Mouse (Mus musculus) cerebellum, postnatal 25 days (tissue): ENCODE results near the gene Slco2a1.

Experiments used
- DNase-seq, 2 experiments: peaks; one replicate each; pipeline ENCODE4 v3.0.0; 2021; ENCODE audit warnings: mixed read lengths in 2 of 2

Slco2a1 gene

DNA sequence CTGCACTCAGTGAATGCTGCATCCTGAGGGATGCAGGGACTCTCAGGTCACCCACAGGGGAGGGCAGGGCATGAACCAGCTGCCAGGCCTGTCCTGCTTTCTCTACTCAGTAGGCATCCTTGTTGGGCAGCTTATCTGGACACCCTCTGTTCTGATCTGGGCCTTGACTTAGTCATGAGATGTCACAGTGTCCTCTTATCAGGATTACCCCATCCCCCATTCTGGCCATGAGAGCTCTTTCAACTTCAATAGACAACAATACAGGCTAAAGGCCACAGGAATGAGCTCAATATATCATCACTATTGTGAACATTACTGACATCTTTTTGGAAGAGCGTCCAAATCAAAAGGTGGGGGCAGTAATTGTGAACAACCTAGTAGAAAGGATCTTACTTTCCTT is 3.4 kb upstream of the Slco2a1 start:
- no peak for DNase-seq

DNA sequence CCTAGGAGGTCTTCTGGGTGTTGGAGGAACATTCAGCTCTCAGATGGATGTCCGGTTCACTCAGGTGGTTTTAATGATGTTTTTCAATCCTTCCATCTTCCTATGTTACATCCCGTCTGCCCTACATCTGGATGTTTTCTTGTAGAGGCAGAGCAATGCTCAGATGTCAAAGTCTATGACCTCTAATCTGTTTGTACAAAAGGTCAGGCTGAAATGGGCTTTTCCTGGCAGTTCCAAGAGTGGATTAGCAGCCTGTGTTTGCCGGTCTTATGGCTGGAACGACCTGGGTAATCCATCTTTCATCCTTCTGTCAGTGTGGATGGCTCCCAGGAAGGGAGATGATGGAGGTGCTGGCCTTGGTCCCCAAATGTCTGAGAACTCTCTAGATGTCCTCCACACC is 2.6 kb upstream of the Slco2a1 start:
- DNase-seq: no peak

DNA sequence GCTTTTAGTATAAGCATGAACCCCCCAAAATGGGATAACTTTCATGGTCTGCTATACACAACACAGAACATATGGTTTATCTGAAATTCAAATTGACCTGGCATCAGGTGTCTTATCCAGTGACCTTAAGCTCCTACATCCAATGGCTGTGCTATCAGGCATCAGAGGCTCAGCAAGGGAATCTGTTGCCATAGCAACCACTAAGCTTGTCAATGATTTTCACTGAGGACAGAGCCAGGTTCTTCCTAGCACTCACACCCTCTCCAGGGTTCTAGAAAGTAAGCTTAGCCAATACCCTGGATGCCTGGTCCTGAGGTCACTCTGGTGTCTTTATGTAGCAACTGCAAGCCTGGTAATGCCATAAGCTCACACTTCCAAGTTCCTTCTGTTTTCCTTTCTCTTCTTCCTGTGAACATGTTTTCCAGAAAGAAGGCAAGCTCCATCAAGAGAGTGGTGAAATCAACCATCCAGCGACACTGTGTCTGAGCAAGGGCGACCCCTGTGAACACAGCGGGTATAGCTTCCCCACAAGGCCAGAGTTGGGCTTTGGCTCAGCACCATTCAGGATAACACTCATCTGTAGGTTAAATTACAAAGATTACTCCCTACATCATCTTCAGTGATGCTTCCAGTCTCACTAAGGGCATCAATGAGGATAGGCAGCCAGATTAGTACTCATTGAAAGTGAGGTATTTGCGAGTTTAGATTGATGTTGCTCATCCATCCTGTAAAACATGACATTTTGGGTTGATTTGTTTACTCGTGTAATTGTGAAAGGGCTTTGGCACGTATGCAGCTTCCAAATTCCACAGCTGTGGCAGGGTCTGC is 2.0 kb downstream of the Slco2a1 start:
- no peak for DNase-seq

DNA sequence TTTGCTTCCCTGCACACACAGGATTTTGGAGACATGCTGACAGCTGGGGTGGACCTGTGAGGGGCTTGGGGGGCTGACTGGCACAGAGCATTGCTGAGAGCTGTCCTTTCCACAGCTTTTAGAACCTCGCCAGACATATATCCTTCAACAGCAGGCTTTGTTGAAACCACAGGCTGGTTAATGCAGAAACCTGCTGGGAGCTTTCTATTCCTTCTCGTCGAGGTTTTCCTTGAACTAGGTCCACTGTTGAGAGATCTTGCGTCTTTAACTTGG is 2.6 kb downstream of the Slco2a1 start:
- DNase-seq: no peak

- DNase-seq: no peak
These were observed 4.4 kb downstream of the Slco2a1 start for GRCm38 (mm10) chr9:102992877-102993276.

GRCm38 (mm10) chr9:102993764-102994163 is 5.3 kb downstream of the Slco2a1 start:
- no peak for DNase-seq

DNA sequence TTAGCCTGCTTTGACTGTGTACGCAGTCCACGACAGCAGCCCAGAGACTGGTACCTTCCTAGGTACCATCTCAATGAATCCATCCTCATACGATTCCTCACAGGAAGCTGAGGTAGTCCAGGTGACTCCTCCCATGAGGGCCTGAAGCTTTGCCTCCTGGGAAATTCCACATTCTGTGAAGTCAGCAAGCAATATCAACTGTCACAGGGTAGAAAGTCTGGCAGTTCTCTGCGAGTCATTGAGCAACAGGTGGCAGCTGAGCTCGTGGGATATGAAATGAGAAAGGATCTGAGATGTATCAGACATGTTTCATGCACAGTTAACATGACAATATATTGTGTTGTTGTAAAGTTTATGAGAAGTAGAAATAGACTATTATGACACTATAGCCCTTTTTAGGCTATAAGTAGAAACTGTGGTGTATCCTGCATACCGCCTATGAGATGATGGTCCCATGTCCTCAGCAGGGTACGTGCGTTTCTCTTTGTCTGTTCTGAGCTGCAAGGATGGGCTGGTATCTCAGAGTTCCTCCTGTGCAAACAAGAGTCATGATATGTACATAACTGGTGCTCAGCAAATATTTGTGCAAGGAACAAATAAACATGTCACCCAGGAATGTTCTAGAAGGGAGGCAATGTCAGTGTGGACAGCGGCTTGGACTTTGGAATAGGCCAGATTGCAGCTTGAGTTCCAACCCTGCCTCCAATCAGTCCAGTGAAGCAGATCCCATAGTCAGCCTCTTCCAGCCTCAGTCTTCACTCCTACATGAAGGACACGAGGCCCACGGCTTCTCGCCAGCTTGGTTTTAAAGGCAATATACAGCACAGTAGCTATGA is 7.5 kb downstream of the Slco2a1 start:
- no peak for DNase-seq

DNA sequence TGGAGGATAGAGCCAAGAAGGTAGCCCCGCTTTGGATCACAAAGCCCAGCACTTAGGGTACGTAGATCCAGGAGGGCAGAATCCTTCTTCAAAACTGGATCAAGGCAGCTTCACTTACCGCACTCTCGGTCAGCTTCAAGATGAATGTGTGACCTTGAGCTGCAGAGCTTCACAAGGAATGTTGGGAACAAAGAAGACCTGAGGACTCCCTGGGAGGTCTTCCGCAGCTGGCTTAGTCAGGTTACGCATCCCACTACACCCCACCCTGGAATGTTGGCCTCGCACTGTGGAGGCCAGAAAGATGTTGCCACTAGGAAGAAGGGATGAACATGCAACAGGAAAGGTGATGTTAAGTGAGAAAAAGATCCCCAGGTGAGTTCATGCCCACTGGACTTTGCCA is 11.9 kb downstream of the Slco2a1 start:
- DNase-seq: no peak

GRCm38 (mm10) chr9:103004343-103004742 is 15.8 kb downstream of the Slco2a1 start:
- DNase-seq: no peak

GRCm38 (mm10) chr9:103007699-103008078 is 19.2 kb downstream of the Slco2a1 start:
- peak; percentile 19 to 33 for DNase-seq

DNA sequence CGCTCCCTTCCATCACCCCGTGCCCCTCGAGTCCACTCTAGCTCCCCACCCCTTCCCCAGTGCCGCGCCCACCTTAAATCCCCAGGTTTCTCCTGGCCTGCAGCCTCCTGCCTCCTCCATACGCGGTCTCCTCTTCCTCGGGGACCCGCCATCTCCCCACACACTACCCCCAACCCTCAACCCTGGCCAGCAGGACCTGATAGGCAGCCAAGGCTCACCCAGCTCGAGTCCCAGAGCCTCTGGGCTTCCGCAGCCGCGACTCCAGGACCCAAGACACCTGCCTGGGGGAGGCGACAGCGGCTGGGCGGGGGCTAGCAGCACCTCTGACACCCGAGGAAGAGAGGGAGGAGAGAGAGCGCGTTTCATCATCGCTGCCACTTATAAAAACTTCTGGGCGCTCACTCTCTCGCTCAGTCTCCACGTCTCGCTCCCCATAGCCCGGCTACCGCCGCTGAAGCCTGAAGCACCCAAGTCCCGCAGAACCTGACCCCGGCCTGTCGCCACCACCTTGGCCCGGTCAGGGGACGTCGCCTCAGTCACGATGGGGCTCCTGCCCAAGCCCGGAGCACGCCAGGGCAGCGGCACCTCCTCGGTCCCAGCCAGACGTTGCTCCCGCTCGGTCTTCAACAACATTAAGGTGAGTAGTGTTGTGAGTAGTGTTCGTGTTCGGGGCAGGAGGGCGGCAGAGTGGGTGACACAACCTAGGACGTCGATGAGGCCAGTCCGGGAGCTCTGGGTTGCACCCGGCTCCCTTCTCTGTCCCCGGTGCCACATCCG is 19.8 kb downstream of the Slco2a1 start:
- DNase-seq: peak; percentile 13 to 23

- no peak for DNase-seq
These were observed 21.6 kb downstream of the Slco2a1 start for GRCm38 (mm10) chr9:103010161-103010560.

- DNase-seq: peak; percentile 25 to 69
These were observed 24.9 kb downstream of the Slco2a1 start for GRCm38 (mm10) chr9:103013366-103013765.

GRCm38 (mm10) chr9:103014686-103015085 is 26.2 kb downstream of the Slco2a1 start:
- no peak for DNase-seq

DNA sequence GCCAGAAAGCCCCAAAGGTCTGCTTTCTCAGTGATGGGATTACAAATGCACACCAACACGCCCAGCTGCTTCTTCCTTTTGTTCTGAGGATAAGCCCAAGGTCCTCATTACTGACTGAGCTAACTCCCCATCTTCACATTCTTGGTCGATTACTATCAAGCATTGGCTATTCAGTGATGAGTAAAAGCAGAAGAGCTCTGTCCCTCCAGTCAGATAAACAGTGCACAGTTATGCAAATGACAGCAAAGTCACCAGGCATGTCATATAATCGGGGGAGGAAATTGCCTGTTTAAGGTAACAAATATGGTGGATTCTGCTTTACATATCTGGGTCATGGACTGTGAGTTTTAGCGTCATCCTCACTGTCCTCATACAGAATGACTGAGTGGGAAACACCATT is 35.6 kb downstream of the Slco2a1 start:
- no peak for DNase-seq

GRCm38 (mm10) chr9:103027150-103027889 is 38.8 kb downstream of the Slco2a1 start:
- no peak for DNase-seq

GRCm38 (mm10) chr9:103029012-103029411 is 40.5 kb downstream of the Slco2a1 start:
- DNase-seq: no peak

GRCm38 (mm10) chr9:103030041-103030440 is 41.5 kb downstream of the Slco2a1 start:
- DNase-seq: no peak

- DNase-seq: no peak
These were observed 42.7 kb downstream of the Slco2a1 start for GRCm38 (mm10) chr9:103031211-103031610.

DNA sequence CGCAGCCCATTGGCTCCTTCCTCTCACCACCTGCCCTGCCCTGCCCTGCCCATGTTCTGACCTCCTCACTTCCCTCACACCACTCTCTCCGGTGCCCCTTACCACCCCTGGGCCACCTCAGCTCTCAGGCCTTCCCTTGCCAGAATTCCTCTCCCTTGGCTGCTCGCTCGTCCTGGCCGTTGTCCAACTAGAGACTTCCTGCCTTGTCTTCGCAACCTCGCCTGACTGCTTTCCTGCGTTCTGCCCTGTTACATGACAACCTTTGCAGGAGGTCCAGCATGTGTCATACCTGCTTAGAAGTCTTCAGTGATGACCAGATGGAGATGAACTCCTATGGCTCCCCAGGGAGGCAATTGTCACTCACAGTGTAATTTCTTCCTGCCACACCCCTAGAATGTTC is 43.7 kb downstream of the Slco2a1 start:
- peak in 1 of 2 experiments; percentile 24 for DNase-seq

- no peak for DNase-seq
These were observed 44.9 kb downstream of the Slco2a1 start for GRCm38 (mm10) chr9:103033381-103033780.

- no peak for DNase-seq
These were observed 48.5 kb downstream of the Slco2a1 start for GRCm38 (mm10) chr9:103036971-103037391.

GRCm38 (mm10) chr9:103038266-103038665 is 49.8 kb downstream of the Slco2a1 start:
- DNase-seq: no peak
